In genomic region chr8:122585411-122585891, GRCm38 (mm10) we compare ENCODE assay signal across 13 mouse cellular contexts. TPM values are rescaled to one million over a fixed set of nuclear protein-coding genes. Genes with fewer than 3 reads are reported as not detected.
DNase-seq lines count a peak whose midpoint lies in the region; ATAC-seq and TF ChIP-seq lines count a peak whose summit lies in the region.
"Had no signal": no experiment of that assay in that cellular context is flagged by ENCODE, and none has a peak within 500 bp of the region (broad histone marks: within the 10 kb centered on the region; RNA-seq: fewer than 3 reads in every experiment).

No protein-coding gene starts in this region.

- no peak overlapping the region for H3K4me2 ChIP-seq in heart, postnatal 0 days (ENCODE audit: low read depth, low read length)
- H3K4me2 ChIP-seq in intestine, embryonic 15.5 days (replicated peaks) = peak overlapping the region; percentile 41; the same call in 1 of the 2 replicates
- H3K4me2 ChIP-seq: heart, embryonic 11.5 days; midbrain, embryonic 15.5 days had no signal

- no peak for DNase-seq in heart, postnatal 0 days (ENCODE audit: low spot score)
- DNase-seq in heart, postnatal 10 days = no peak
- peak; percentile 97 for DNase-seq in MN1 (ENCODE audit: low spot score)
- no peak for DNase-seq in frontal cortex, postnatal 14 days (ENCODE audit: low spot score in 2 of 2)
- no peak for DNase-seq in retina, embryonic 14.5 days (ENCODE audit: low spot score)
- no peak for DNase-seq in ovary, postnatal 10 days (ENCODE audit: low spot score)
- DNase-seq: cerebellum, adult 9-10 months; thymus, postnatal 25 days had no signal

- peak; percentile 47; the same call in 1 of the 2 replicates for ATAC-seq in heart, postnatal 0 days (ENCODE audit: insufficient read depth, low read depth)
- peak; percentile 79 for ATAC-seq in intestine, embryonic 15.5 days
- peak; percentile 45 for ATAC-seq in monocyte, adult 5-6 weeks (replicated peaks; ENCODE audit: insufficient number of reproducible peaks, low FRiP score, low TSS enrichment, poor library complexity, severe bottlenecking)
- ATAC-seq: hindbrain, postnatal 0 days; midbrain, embryonic 15.5 days had no signal

- intact Hi-C loops in heart, postnatal 10 days (cut with DNase I) = no loop called here

- no peaks in the 10 kb centered on the region for H3K9me3 ChIP-seq in heart, postnatal 0 days (replicated peaks; ENCODE audit: control insufficient read depth, low read length)
- H3K9me3 ChIP-seq in intestine, embryonic 15.5 days = no peaks in the 10 kb centered on the region
- H3K9me3 ChIP-seq: midbrain, embryonic 15.5 days had no signal

- no peaks in the 10 kb centered on the region for H3K27me3 ChIP-seq in heart, postnatal 0 days (ENCODE audit: control insufficient read depth, insufficient read depth, low read length)
- H3K27me3 ChIP-seq in intestine, embryonic 15.5 days (replicated peaks) = no peaks in the 10 kb centered on the region
- H3K27me3 ChIP-seq: midbrain, embryonic 15.5 days had no signal

- H3K27ac ChIP-seq in heart, postnatal 0 days (ENCODE audit: low read depth) = no peak overlapping the region
- peak overlapping the region; percentile 91 for H3K27ac ChIP-seq in intestine, embryonic 15.5 days
- H3K27ac ChIP-seq: hindbrain, postnatal 0 days; midbrain, embryonic 15.5 days had no signal

- no peaks in the 10 kb centered on the region for H3K36me3 ChIP-seq in heart, postnatal 0 days (replicated peaks; ENCODE audit: control insufficient read depth, insufficient read depth, low read length)
- H3K36me3 ChIP-seq in intestine, embryonic 15.5 days = no peaks in the 10 kb centered on the region
- H3K36me3 ChIP-seq: midbrain, embryonic 15.5 days had no signal

- TF ChIP-seq EP300 in heart, postnatal 0 days (IDR thresholded peaks at IDR 0.05; ENCODE audit: low read depth) = no peak

- no peaks in the 10 kb centered on the region for H3K4me1 ChIP-seq in heart, postnatal 0 days (ENCODE audit: control insufficient read depth, insufficient read depth)
- peaks cover 34% of the 10 kb centered on the region for H3K4me1 ChIP-seq in intestine, embryonic 15.5 days (replicated peaks)
- H3K4me1 ChIP-seq: midbrain, embryonic 15.5 days had no signal

- 56% methylated on average over 14 of the region's 14 CpGs for WGBS in heart, postnatal 0 days
- WGBS in intestine, embryonic 15.5 days = 27% methylated on average over 14 of the region's 14 CpGs

- no peak overlapping the region for H3K4me3 ChIP-seq in heart, postnatal 0 days (ENCODE audit: low read depth, low read length)
- no peak overlapping the region for H3K4me3 ChIP-seq in intestine, embryonic 15.5 days (replicated peaks)
- H3K4me3 ChIP-seq: midbrain, embryonic 15.5 days had no signal

- TF ChIP-seq CTCF in heart, postnatal 0 days (IDR thresholded peaks at IDR 0.05; ENCODE audit: low read depth) = no peak

- H3K9ac ChIP-seq in heart, postnatal 0 days (replicated peaks; ENCODE audit: low read depth, low read length) = no peak overlapping the region
- no peak overlapping the region for H3K9ac ChIP-seq in intestine, embryonic 15.5 days
- H3K9ac ChIP-seq: midbrain, embryonic 15.5 days had no signal

RNA-seq across cellular contexts. Expression of gene Aprt, which starts 8.7 kb away (rescaled TPM):
- 106 and 112 TPM in 2 replicates for total RNA-seq in heart, postnatal 0 days (2014; rRNA removed; ENCODE audit: low replicate concordance)
- 104 and 119 TPM in 2 replicates for polyA plus RNA-seq in heart, postnatal 0 days (2015; fragmentation: Nextera tagmentation; extraction: Ambion mirVana)
- 10 to 100 TPM; 37.9 to 41.8 TPM for total RNA-seq in heart, postnatal 10 days (2021)
- polyA plus RNA-seq in intestine, embryonic 15.5 days (2015; fragmentation: Nextera tagmentation; extraction: Ambion mirVana) = 545 and 612 TPM in 2 replicates
- total RNA-seq in monocyte, adult 5-6 weeks (2017) = 30.5 to 53.3 TPM (median 49.7 TPM) in 3 replicates

RNA-seq across cellular contexts. Expression of gene Cdt1, which starts 17.6 kb away (rescaled TPM):
- 27.5 and 52.3 TPM in 2 replicates for total RNA-seq in heart, postnatal 0 days (2014; rRNA removed; ENCODE audit: low replicate concordance)
- 9.9 and 10.0 TPM in 2 replicates for polyA plus RNA-seq in heart, postnatal 0 days (2015; fragmentation: Nextera tagmentation; extraction: Ambion mirVana)
- 10 to 100 TPM in 1 of 2 experiments, 1 to 10 TPM in 1; 9.7 to 14.0 TPM for total RNA-seq in heart, postnatal 10 days (2021)
- 40.3 and 41.8 TPM in 2 replicates for polyA plus RNA-seq in intestine, embryonic 15.5 days (2015; fragmentation: Nextera tagmentation; extraction: Ambion mirVana)
- total RNA-seq in monocyte, adult 5-6 weeks (2017) = 11.1 to 24.4 TPM (median 12.4 TPM) in 3 replicates

RNA-seq across cellular contexts. Expression of gene Galns, which starts 25.8 kb away (rescaled TPM):
- 11.6 and 16.1 TPM in 2 replicates for total RNA-seq in heart, postnatal 0 days (2014; rRNA removed; ENCODE audit: low replicate concordance)
- 5.7 and 7.2 TPM in 2 replicates for polyA plus RNA-seq in heart, postnatal 0 days (2015; fragmentation: Nextera tagmentation; extraction: Ambion mirVana)
- 1 to 10 TPM; 6.6 to 7.1 TPM for total RNA-seq in heart, postnatal 10 days (2021)
- 17.1 and 18.8 TPM in 2 replicates for polyA plus RNA-seq in intestine, embryonic 15.5 days (2015; fragmentation: Nextera tagmentation; extraction: Ambion mirVana)
- 9.9 to 15.0 TPM (median 12.4 TPM) in 3 replicates for total RNA-seq in monocyte, adult 5-6 weeks (2017)

RNA-seq across cellular contexts. Expression of gene Trappc2l, which starts 26.0 kb away (rescaled TPM):
- 3.1 and 5.2 TPM in 2 replicates for total RNA-seq in heart, postnatal 0 days (2014; rRNA removed; ENCODE audit: low replicate concordance)
- polyA plus RNA-seq in heart, postnatal 0 days (2015; fragmentation: Nextera tagmentation; extraction: Ambion mirVana) = 68.8 and 70.9 TPM in 2 replicates
- total RNA-seq in heart, postnatal 10 days (2021) = 10 to 100 TPM; 54.7 to 57.4 TPM
- 58.0 and 76.0 TPM in 2 replicates for polyA plus RNA-seq in intestine, embryonic 15.5 days (2015; fragmentation: Nextera tagmentation; extraction: Ambion mirVana)
- total RNA-seq in monocyte, adult 5-6 weeks (2017) = 19.5 to 35.7 TPM (median 20.3 TPM) in 3 replicates

RNA-seq across cellular contexts. Expression of gene Piezo1, which starts 34.3 kb away (rescaled TPM):
- 87.0 and 92.7 TPM in 2 replicates for total RNA-seq in heart, postnatal 0 days (2014; rRNA removed; ENCODE audit: low replicate concordance)
- 8.0 and 10.1 TPM in 2 replicates for polyA plus RNA-seq in heart, postnatal 0 days (2015; fragmentation: Nextera tagmentation; extraction: Ambion mirVana)
- 10 to 100 TPM; 40.3 to 43.3 TPM for total RNA-seq in heart, postnatal 10 days (2021)
- polyA plus RNA-seq in intestine, embryonic 15.5 days (2015; fragmentation: Nextera tagmentation; extraction: Ambion mirVana) = 10.8 and 12.2 TPM in 2 replicates
- total RNA-seq in monocyte, adult 5-6 weeks (2017) = 31.7 to 76.2 TPM (median 45.9 TPM) in 3 replicates
